Mouse (Mus musculus) liver, postnatal 0 days (tissue): ENCODE measurements around the gene Btrc.

Experiments
- CTCF ChIP-seq: sonication (generic); IDR thresholded peaks from 2 replicates; pipeline ENCODE4 v1.5.1; 2016; ENCODE audit warnings: antibody characterized with exemption, low read depth
- EP300 ChIP-seq: IDR thresholded peaks from 2 replicates; pipeline ENCODE4 v1.6.1; 2016; ENCODE audit warnings: antibody characterized with exemption, low read depth, mild to moderate bottlenecking

- TF ChIP-seq EP300 (no peak), CTCF (no peak)
Observed at GRCm38 (mm10) chr19:45458702-45459101, 95.2 kb downstream of the Btrc start.
